Mouse (Mus musculus): ENCODE results near the gene Tlx1.
A peak's percentile ranks its signal among the peaks of the same experiment; 100 is the strongest.

The Tlx1 gene

GRCm38 (mm10) chr19:45158896-45159295, 8.4 kb downstream of the Tlx1 start:
- DNase-seq = no peak

DNA sequence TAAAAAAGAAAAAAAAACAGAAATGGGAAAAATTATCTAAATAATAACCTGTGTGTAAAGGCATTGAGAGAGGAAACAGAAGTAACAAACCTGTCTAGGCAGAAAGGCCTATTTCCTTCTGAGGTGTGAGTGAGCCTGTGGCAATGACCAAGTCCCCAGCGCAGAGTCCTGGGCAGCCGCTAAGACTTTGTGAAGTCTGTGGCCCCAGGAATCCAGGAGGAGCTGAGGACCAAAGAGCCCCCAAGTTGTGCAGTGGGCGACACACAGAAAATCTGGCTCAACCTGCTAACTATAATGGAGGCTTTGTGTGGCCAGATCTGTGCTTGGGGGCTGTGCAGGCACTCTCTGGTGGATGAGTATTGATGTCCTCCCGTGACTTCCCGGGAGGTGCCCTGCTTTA, 9.0 kb downstream of the Tlx1 start:
- DNase-seq = no peak

- DNase-seq = no peak
Observed at GRCm38 (mm10) chr19:45159991-45160390, 9.5 kb downstream of the Tlx1 start.

DNA sequence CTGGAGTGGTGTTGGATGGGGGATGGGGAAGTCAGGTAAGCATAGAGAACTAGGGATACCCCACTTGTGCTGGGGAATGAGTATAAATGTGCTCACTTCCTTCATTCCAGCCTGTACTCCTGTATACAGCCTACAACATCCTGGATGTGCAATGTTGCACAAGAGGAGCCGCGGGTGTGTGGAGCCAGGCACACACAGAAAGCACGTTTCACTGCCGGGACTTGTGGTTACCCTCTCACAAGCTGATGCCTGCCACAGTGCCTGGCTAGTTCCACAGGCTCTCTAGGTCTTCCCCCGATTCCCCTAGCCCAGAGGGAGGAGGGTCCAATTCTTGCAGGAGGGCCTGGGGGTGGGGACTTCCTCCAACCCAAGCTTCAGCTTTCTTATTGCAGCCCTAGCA, 10.0 kb downstream of the Tlx1 start:
- DNase-seq = no peak

DNA sequence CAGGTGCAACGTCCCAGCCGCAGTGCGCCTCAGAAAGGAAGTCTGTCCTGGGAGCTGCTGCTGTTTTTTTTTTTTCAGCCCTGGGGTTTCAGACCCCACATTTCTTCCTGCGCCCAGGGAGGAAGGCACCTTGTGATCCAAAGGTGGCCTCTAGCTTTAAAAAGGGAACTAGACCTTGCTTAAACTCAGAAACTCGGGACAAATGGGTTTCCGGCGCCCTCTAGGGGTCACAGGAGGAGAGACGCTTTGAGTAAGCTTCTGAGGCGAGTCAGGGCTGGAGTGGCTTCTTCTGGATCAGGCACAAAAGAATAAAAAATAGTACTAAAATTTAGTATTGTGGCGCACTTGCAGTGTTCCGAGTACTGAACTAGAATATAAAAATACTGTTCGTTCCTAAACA, 10.6 kb downstream of the Tlx1 start:
- DNase-seq = peak; percentile 78 to 81

DNA sequence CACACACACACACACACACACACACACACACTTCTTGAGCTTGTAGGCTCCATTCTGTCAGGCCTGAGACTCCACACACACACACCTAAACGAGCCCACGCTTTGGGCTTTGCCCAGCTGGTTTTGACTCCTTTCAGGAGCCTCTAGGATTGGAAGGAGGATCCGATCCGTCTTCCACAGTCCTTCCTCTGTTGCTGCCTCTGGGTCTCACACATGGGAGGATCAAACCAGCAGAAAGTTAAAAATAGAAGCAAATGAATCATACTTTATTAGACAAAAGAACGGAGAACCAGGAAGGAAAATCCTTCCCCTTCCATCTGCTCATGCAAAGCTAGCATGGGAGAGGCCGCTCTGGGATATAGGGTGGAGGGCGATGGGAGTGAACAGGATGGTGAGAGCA, 11.7 kb downstream of the Tlx1 start:
- no peak for DNase-seq

GRCm38 (mm10) chr19:45162871-45163270, 12.4 kb downstream of the Tlx1 start:
- DNase-seq = no peak

GRCm38 (mm10) chr19:45170451-45170850, 20.0 kb downstream of the Tlx1 start:
- DNase-seq = no peak

- DNase-seq = peak; percentile 60 to 63
Observed at GRCm38 (mm10) chr19:45174803-45175202, 24.3 kb downstream of the Tlx1 start.

DNA sequence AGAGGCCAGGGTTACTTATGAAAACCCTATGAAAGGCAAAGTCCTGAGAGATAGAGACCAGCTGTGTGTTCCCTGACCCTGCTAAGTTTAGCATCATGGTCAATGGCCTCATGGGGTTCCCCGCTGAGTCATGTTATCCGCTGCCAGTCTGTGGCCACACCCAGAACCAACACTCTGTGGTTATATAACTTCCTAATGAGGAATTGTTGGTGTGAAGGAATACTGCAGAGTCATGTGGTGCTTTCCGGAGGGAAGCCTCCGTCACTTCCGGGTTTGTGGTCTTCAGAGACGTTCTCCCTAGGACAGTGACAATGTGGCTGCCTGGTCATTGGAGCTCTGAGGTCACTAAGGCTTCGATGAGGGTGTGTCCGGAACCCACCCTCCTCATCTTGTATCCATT, 25.8 kb downstream of the Tlx1 start:
- no peak for DNase-seq

- peak; percentile 63 for DNase-seq
Observed at GRCm38 (mm10) chr19:45177004-45177737, 26.7 kb downstream of the Tlx1 start.

GRCm38 (mm10) chr19:45179451-45179850, 29.0 kb downstream of the Tlx1 start:
- no peak for DNase-seq

- DNase-seq = no peak
Observed at GRCm38 (mm10) chr19:45180447-45180846, 30.0 kb downstream of the Tlx1 start.

- DNase-seq = peak in 1 of 2 experiments; percentile 22
Observed at GRCm38 (mm10) chr19:45194651-45195050, 44.2 kb downstream of the Tlx1 start.

DNA sequence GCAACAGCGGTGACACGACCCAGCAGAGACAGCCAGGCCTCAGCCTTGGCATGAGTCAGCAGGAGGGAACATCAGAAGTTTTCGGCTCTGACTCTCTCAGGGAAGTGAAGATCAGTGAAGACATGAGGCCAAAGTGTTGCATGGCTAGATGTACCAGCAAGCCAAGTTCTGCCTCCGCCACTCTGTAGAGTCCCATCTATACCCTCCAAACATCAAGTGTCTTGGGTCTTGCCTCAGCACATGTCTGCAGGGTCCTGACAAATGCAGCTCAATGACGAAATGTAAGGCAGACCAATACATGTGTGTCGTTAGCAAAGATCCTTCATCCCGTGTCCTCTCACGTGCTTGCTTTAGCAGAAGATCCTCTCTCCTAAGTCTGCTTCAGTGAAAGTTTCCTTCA, 46.5 kb downstream of the Tlx1 start:
- no peak for DNase-seq

GRCm38 (mm10) chr19:45205311-45206105, 55.0 kb downstream of the Tlx1 start:
- DNase-seq = no peak
